Mouse (Mus musculus) forebrain, embryonic 12.5 days (tissue): ENCODE data around the gene Ccdc157. TPM values are rescaled to one million over a fixed set of nuclear protein-coding genes. Genes with fewer than 3 reads are reported as not detected.
A peak's percentile ranks its signal among the peaks of the same experiment; 100 is the strongest.
"Not testable (repeated sequence)": the region's sequence is repeated elsewhere in the genome, so short reads cannot be mapped to it uniquely, and the experiment has no call there.

Source experiments
- ATAC-seq: fragments of 200-750 bp; cut with Nextera tagmentation; 2 replicates; pipeline ENCODE4 v1.8.0; 2017; ENCODE audit warnings: moderate TSS enrichment; ENCODE audit not compliant: low FRiP score
- H3K27ac ChIP-seq: fragments of 300-500 bp; sonication (generic); 2 replicates; pipeline ENCODE4 v1.5.1; 2016; ENCODE audit warnings: mild to moderate bottlenecking
- H3K27me3 ChIP-seq: fragments of 300-500 bp; sonication (generic); 2 replicates; pipeline ENCODE4 v1.6.1; 2016; ENCODE audit warnings: mild to moderate bottlenecking
- H3K36me3 ChIP-seq: fragments of 300-500 bp; sonication (generic); replicated peaks from 2 replicates; pipeline ENCODE4 v1.6.1; 2016; ENCODE audit warnings: mild to moderate bottlenecking
- H3K4me1 ChIP-seq: fragments of 300-500 bp; sonication (generic); 2 replicates; pipeline ENCODE4 v1.6.1; 2016
- H3K4me2 ChIP-seq: fragments of 300-500 bp; sonication (generic); 2 replicates; pipeline ENCODE4 v1.6.1; 2016; ENCODE audit warnings: mild to moderate bottlenecking, moderate library complexity
- H3K4me3 ChIP-seq: fragments of 300-500 bp; sonication (generic); replicated peaks from 2 replicates; pipeline ENCODE4 v1.5.1; 2016; ENCODE audit warnings: mild to moderate bottlenecking
- H3K9ac ChIP-seq: fragments of 300-500 bp; sonication (generic); 2 replicates; pipeline ENCODE4 v1.6.1; 2016; ENCODE audit warnings: mild to moderate bottlenecking
- H3K9me3 ChIP-seq: fragments of 300-500 bp; sonication (generic); 2 replicates; pipeline ENCODE4 v1.6.1; 2016
- WGBS: fragments of 180-500 bp; shearing (Covaris S2); methylation state at CpG from one replicate; pipeline ENCODE4 v1.1.7; 2016; 5-methylcytosine and 5-hydroxymethylcytosine counted together
- polyA plus RNA-seq: library from polyadenylated mRNA; unstranded; fragments of >200 nt; fragmentation: Nextera tagmentation; extraction: Ambion mirVana; gene quantifications from 2 replicates; pipeline ENCODE4 v1.2.1, GENCODE M21; 2016

Ccdc157 gene
- polyA plus RNA-seq, 1 experiment from 2014 or later = 7.4 TPM

DNA sequence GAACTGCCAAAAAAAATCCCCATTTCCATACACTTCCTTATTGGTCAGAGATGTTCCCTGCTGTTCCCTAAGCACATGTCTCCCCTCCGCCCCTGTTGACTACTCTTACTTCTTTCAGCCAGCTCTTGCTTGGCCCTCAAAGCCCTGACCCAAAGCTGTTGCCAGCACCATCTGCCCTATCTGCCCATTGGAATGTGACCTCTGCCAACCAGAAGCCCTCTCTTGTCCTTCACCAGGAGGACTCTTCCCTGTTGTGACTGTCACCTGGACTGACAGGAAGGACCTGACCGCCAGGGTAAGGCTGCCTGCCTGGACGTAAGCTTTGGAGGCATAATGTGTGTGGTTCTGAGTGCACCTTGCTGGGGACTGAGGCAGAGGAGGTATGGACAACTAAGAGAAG is 38.4 kb downstream of the Ccdc157 start:
- Histone ChIP-seq H3K27ac (no peak overlapping the region), H3K36me3 (no peaks in the 10 kb centered on the region), H3K9me3 (0 out of 2 replicates have a peak, but pooled peaks cover 12% of the 10 kb centered on the region), H3K27me3 (peaks cover 39% of the 10 kb centered on the region), H3K9ac (no peak overlapping the region), H3K4me1 (peaks cover 15% of the 10 kb centered on the region), H3K4me2 (no peak overlapping the region), H3K4me3 (no peak overlapping the region)
- no peak for ATAC-seq
- 82% methylated on average over 3 of the region's 3 CpGs for WGBS

DNA sequence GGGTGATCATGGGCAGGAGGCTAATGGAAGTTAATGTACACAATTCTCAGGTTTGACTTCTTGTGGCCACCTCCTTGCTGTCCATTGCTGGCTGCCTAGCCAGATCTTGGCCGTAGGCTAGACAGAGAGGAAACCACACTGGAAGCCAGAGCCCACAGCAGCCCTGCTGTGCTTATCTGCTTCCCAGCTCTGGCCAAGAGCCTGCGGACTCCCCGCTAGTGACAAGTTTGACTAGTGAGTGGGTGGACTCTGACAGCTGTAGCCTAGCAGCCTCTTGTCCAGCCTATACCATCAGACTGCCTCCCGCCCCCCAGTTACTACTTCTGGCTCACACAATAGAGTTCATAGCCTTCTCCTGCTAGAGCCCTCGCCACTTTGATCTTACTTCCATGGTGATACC is 40.5 kb downstream of the Ccdc157 start:
- 94% methylated on average over 5 of the region's 5 CpGs for WGBS
- H3K27me3 ChIP-seq = peaks cover 40% of the 10 kb centered on the region

DNA sequence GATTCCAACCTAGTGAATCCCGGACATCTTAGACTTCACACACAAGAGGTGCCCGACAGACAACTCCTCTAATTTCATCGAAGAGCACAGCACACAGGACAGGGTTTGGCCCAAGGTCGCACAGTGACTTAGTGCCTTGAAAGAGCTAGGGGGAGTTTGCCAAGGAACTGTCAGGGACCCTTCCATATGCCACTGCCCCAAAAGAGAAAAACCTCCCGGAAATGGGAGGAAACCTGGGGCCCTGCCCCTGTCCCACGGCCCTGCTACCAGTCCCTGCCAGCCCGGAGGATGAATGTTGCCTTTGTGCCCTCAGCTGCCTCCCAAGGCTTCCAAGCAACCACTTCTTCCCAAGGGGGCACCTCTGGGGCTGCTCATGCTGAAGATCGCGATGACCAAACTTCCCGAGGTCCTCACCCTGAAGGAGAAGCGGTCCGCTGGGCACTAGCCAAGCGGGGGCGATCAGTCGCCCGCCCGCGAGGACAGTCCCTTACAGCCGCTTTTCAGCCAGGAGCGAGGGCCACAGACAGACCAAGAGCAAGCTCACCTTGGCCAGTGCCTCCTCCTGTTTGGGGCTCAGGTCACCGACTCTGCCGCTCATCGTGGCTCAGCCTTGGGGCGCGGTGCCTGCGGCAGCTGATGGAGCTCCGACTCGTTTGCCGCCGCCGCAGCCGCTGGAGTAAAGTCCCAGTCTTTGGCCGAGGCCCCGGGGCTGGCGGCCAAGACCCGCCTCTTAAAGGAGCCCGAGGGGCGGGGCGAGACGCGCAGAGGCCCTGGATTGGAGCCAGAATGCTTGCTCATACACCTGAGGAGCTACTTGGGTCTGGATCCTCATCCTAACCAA is 41.8 kb downstream of the Ccdc157 start:
- peaks cover 40% of the 10 kb centered on the region for H3K27me3 ChIP-seq
- peak overlapping the region; percentile 78 for H3K9ac ChIP-seq
- H3K36me3 ChIP-seq = no peaks in the 10 kb centered on the region
- peak; percentile 76 for ATAC-seq
- WGBS = 3% methylated on average over 41 of the region's 41 CpGs
- no peak overlapping the region for H3K27ac ChIP-seq
- H3K4me1 ChIP-seq = peaks cover 19% of the 10 kb centered on the region
- H3K4me3 ChIP-seq = peak overlapping the region; percentile 59
- H3K4me2 ChIP-seq = peak overlapping the region; percentile 96
- no peaks in the 10 kb centered on the region for H3K9me3 ChIP-seq

More for the DNA sequence above, 40.5 kb downstream of the Ccdc157 start:
- Histone ChIP-seq H3K9me3 (0 out of 2 replicates have a peak, but pooled peaks cover 3% of the 10 kb centered on the region), H3K4me2 (no peak overlapping the region), H3K36me3 (no peaks in the 10 kb centered on the region), H3K4me1 (peaks cover 19% of the 10 kb centered on the region), H3K4me3 (no peak overlapping the region), H3K9ac (no peak overlapping the region), H3K27ac (no peak overlapping the region)
- ATAC-seq = no peak

DNA sequence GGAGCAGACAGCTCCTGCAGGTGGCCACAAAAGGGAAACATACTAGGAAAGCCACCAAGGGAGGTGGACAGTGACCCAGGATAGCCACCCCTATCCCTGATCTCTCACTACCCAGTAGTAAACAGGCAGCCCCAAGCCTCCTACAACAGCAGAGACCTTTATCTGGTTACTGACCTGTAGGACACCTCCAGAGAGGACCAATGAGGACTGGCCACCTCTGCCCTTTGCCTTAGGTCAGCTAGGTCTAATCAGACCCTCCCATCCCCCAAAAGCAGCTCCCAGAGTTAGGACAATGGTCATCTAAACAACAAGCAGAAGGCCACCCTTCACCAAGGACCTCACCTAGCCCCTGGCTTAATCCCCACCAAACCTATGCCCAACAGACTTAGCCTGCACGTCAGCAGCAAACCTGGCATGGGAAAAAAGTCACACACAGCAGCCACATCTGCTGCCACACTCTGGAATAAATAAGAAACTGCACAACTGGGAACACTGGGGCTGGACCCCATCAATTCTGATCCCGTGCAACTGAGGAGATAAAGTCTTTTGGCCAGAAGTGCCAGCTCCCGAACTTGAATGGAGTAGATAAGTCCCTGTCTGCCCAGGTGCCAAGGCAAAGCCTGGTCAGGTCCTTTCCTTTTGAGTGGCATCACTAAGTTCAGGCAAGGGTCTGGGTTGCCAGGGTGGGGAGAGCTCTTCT is 42.6 kb downstream of the Ccdc157 start:
- Histone ChIP-seq H3K4me1 (peaks cover 19% of the 10 kb centered on the region), H3K4me2 (peak overlapping the region; percentile 96), H3K27me3 (peaks cover 35% of the 10 kb centered on the region), H3K9ac (peak overlapping the region; percentile 78; the same call in 1 of the 2 replicates), H3K27ac (no peak overlapping the region), H3K4me3 (peak overlapping the region; percentile 59), H3K9me3 (no peaks in the 10 kb centered on the region), H3K36me3 (no peaks in the 10 kb centered on the region)
- no peak for ATAC-seq
- WGBS = 21% methylated on average over 3 of the region's 3 CpGs

DNA sequence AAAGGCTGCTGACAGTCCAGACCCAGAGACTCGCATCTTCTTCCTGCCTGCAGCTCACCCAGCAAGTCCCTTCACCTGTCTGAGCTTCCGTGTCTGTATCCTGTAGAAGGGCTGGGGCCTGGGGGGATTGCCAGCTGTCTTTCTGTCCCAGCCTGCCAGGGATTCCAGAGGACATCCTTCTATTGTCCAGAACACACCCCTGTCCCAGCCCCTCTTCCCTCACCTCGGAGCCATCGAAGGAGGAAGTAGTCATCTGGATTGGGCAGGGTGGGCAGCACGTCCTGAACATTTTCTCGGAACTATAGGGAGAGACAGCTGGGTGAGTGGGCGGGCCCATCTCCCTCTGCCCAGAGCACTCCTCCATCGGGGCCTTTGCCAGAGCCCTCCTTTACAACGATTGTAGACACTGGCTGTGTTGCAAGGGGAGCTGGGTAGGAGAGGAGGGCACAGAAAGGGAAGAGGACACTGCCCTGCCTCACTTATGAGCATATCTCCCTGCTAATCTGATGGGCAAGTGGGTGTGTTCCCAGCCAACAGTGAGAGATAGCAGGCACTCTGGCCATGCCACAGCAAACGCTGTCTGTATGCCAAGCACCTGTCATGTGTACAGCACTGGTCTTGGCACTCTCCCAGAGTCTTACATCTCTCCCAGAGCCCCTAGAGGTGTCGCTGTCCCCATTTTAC is 43.5 kb downstream of the Ccdc157 start:
- Histone ChIP-seq H3K9ac (no peak overlapping the region), H3K27ac (no peak overlapping the region), H3K4me1 (peaks cover 19% of the 10 kb centered on the region), H3K4me2 (no peak overlapping the region), H3K36me3 (no peaks in the 10 kb centered on the region), H3K4me3 (no peak overlapping the region), H3K9me3 (no peaks in the 10 kb centered on the region), H3K27me3 (peaks cover 35% of the 10 kb centered on the region)
- 66% methylated on average over 11 of the region's 11 CpGs for WGBS
- no peak for ATAC-seq

DNA sequence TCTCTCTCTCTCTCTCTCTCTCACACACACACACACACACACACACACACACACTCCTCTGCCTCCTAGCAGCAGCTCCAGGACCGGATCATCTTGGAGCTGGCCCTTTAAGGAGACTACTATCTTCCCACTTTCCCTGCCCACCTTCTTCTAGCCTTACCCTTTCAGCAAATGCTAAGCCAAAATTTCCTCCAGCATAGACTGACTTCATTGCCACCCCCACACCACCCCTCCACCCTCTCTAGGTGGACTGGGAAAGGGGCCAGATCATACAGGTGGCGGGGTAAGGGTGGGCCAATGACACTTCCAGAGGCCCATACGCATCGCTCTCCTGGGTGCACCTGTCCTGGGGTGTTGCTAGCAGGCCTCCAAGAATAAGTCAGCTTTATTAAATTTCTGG is 44.7 kb downstream of the Ccdc157 start:
- Histone ChIP-seq H3K4me3 (no peak overlapping the region), H3K36me3 (no peaks in the 10 kb centered on the region), H3K4me1 (peaks cover 19% of the 10 kb centered on the region), H3K4me2 (no peak overlapping the region), H3K9ac (no peak overlapping the region), H3K9me3 (no peaks in the 10 kb centered on the region), H3K27me3 (peaks cover 29% of the 10 kb centered on the region), H3K27ac (no peak overlapping the region)
- WGBS = 86% methylated on average over 4 of the region's 4 CpGs
- ATAC-seq = no peak

DNA sequence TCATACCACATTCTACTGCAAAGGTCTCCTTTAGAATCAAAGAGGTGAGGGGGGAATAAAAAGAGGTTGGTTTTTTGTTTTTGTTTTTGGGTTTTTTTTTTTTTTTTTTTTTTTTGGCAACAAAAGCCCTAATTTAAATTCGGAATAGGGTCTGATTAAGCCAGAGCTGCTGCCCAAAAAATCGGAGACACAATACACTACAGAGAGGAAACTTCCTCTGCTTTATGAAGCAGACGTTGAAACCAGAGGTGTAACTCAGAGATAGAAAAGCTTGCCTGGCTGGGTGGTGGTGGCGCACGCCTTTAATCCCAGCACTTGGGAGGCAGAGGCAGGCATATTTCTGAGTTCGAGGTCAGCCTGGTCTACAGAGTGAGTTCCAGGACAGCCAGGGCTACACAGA is 45.6 kb downstream of the Ccdc157 start:
- H3K27me3 ChIP-seq = peaks cover 22% of the 10 kb centered on the region
- not testable (repeated sequence) for ATAC-seq, H3K9me3 ChIP-seq, H3K36me3 ChIP-seq, H3K27ac ChIP-seq, H3K9ac ChIP-seq, H3K4me3 ChIP-seq, H3K4me2 ChIP-seq
- 74% methylated on average over 6 of the region's 6 CpGs for WGBS
- H3K4me1 ChIP-seq = peaks cover 19% of the 10 kb centered on the region

DNA sequence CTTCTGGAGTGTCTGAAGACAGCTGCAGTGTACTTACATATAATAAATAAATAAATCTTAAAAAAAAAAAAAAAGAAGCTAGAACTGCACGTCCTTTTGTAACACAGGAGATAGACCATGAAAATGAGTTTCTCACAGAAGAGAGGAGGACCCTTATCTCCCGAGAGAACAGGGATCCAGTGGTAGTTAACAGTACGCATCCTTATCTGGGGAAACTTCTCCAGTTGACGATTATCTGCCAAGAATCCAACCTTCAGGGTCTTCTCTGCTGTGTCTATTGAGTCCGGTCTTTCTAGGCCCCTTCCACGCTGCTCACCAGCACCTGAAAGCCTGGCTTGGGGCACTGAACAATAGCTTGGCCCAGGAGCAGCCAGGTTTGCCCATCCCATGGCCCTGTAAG is 46.1 kb downstream of the Ccdc157 start:
- 85% methylated on average over 6 of the region's 6 CpGs for WGBS
- Histone ChIP-seq H3K27me3 (peaks cover 16% of the 10 kb centered on the region), H3K27ac (no peak overlapping the region), H3K4me1 (peaks cover 19% of the 10 kb centered on the region), H3K36me3 (no peaks in the 10 kb centered on the region), H3K4me2 (no peak overlapping the region), H3K4me3 (no peak overlapping the region), H3K9ac (no peak overlapping the region), H3K9me3 (no peaks in the 10 kb centered on the region)
- no peak for ATAC-seq

DNA sequence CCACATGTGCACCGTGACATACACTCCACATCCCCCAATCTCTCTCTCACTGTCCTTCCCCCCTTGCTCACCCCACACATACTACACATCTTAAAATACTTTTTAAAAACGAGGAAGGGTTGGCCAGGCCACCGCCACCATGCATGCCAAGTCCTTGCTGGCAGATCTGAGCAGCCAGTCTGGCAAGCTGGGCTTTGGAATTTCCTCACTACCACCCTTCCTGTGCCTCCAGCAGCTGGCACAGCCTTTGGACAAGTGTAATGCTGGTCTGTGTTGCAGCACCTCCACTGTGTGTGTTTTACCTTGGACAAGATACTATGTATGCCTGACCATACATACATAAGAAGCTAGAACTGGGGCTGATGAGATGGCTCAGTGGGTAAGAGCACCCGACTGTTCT is 46.6 kb downstream of the Ccdc157 start:
- H3K4me3 ChIP-seq = no peak overlapping the region
- H3K27ac ChIP-seq = no peak overlapping the region
- no peak overlapping the region for H3K4me2 ChIP-seq
- H3K9ac ChIP-seq = no peak overlapping the region
- H3K4me1 ChIP-seq = peaks cover 15% of the 10 kb centered on the region
- 84% methylated on average over 4 of the region's 4 CpGs for WGBS
- no peaks in the 10 kb centered on the region for H3K9me3 ChIP-seq
- no peak for ATAC-seq
- H3K27me3 ChIP-seq = peaks cover 14% of the 10 kb centered on the region
- H3K36me3 ChIP-seq = no peaks in the 10 kb centered on the region

DNA sequence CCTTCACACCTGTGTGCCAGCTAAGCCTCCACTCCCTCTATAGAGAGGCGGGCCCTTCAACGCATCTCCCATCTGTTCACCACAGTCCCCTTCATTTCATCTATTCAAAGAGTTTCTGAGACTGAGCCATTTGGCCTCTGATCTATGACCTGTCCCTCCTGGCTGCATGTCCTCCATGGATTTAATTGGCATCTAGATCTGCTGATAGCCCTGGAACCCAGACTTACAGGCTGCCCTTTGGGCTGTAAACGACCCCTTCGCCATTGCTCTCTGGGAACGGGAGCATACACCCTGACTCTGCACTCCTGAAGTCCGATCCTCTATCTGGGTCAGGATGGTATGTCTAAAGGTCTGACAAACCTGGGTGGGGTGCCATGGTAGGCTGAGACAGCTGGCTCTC is 47.2 kb downstream of the Ccdc157 start:
- no peak overlapping the region for H3K27ac ChIP-seq
- H3K9ac ChIP-seq = no peak overlapping the region
- H3K4me1 ChIP-seq = peaks cover 11% of the 10 kb centered on the region
- H3K27me3 ChIP-seq = peaks cover 11% of the 10 kb centered on the region
- no peaks in the 10 kb centered on the region for H3K36me3 ChIP-seq
- H3K4me3 ChIP-seq = no peak overlapping the region
- ATAC-seq = no peak
- H3K9me3 ChIP-seq = no peaks in the 10 kb centered on the region
- WGBS = 86% methylated on average over 6 of the region's 6 CpGs
- H3K4me2 ChIP-seq = no peak overlapping the region

DNA sequence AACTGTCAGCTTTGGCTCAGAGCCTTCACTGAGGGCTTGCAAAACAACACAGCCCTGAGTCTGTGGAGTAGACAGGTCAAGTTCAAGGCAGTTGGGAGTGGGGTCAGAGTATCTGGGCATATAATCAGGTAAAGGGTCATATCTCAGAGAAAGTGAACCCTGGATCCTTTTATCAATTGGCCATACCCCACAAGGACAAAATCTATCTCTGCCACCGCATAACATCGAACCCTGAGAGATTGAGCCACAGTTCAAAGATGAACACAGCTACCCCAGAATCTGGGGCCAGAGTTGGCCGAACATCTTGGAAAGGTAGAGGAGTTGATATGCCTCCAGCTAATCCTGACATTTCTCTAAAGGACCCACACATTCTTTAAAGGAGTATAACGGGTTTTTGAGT is 48.1 kb downstream of the Ccdc157 start:
- Histone ChIP-seq H3K9ac (no peak overlapping the region), H3K4me1 (0 out of 2 replicates have a peak, but pooled peaks cover 6% of the 10 kb centered on the region), H3K36me3 (no peaks in the 10 kb centered on the region), H3K27ac (no peak overlapping the region), H3K9me3 (no peaks in the 10 kb centered on the region), H3K4me2 (no peak overlapping the region), H3K4me3 (no peak overlapping the region), H3K27me3 (peaks cover 4% of the 10 kb centered on the region; the same call in 1 of the 2 replicates)
- ATAC-seq = no peak
- WGBS = 87% methylated on average over 4 of the region's 4 CpGs

DNA sequence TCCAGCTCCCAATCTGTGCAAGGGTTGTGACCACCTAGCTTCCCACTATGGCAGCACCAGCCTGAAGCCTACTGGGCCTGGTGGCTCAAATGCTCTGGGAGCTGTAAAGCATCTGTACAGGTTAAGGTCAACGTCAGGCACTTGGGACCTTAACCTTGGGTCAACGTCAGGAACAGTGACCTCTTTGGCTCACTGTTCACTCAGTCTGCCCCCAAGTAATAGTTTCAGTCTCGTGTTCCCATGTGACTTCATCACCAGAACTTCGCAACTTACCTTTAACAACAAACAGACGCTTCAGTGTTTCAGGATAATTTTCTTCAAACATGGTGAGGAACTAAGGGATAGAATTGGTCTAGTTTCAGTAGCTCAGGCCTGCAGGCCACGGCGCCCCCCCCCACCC is 51.4 kb downstream of the Ccdc157 start:
- H3K9ac ChIP-seq = no peak overlapping the region
- H3K9me3 ChIP-seq = no peaks in the 10 kb centered on the region
- no peaks in the 10 kb centered on the region for H3K36me3 ChIP-seq
- H3K4me1 ChIP-seq = no peaks in the 10 kb centered on the region
- no peak overlapping the region for H3K4me2 ChIP-seq
- no peak for ATAC-seq
- H3K27me3 ChIP-seq = no peaks in the 10 kb centered on the region
- 87% methylated on average over 7 of the region's 7 CpGs for WGBS
- H3K4me3 ChIP-seq = no peak overlapping the region
- H3K27ac ChIP-seq = no peak overlapping the region
